Mouse (Mus musculus) spleen, adult 2 months (tissue): ENCODE results near the gene Dock9.

Source experiments
- CTCF ChIP-seq: fragments of 200-500 bp; IDR thresholded peaks from 2 replicates; pipeline ENCODE4 v1.5.1; 2011; ENCODE audit warnings: mild to moderate bottlenecking, inconsistent platforms; ENCODE audit not compliant: insufficient read depth, insufficient read length, insufficient replicate concordance; ENCODE audit errors: extremely low read depth
- POLR2A ChIP-seq: fragments of 200-500 bp; IDR thresholded peaks from 2 replicates; pipeline ENCODE4 v1.6.1; 2011; ENCODE audit warnings: low read depth, low read length, inconsistent platforms

- no peak for TF ChIP-seq POLR2A
- no peak for TF ChIP-seq CTCF
Measured at GRCm38 (mm10) chr14:121762021-121762452, 35.6 kb downstream of the Dock9 start.
